Mouse (Mus musculus) embryonic facial prominence, embryonic 11.5 days (tissue): ENCODE results near the gene Hprt. TPM values are rescaled to one million over a fixed set of nuclear protein-coding genes. Genes with fewer than 3 reads are reported as not detected.

Experiments used
- ATAC-seq: fragments of 200-750 bp; cut with Nextera tagmentation; replicated peaks from 2 replicates; pipeline ENCODE4 v1.8.0; 2017; ENCODE audit warnings: low read depth; ENCODE audit not compliant: insufficient number of reproducible peaks, low FRiP score, low TSS enrichment
- DNase-seq: peaks from one replicate; pipeline ENCODE4 v3.0.0-alpha.2; 2015; ENCODE audit warnings: low spot score
- H3K27ac ChIP-seq: fragments of 300-500 bp; sonication (generic); replicated peaks from 2 replicates; pipeline ENCODE4 v1.5.1; 2014; ENCODE audit warnings: mild to moderate bottlenecking, low read depth, low read length, control low read depth
- H3K27me3 ChIP-seq: fragments of 300-500 bp; sonication (generic); 2 replicates; pipeline ENCODE4 v1.6.1; 2014; ENCODE audit warnings: mild to moderate bottlenecking, low read length, moderate library complexity, mixed read lengths; ENCODE audit not compliant: control insufficient read depth, insufficient read depth
- H3K36me3 ChIP-seq: fragments of 300-500 bp; sonication (generic); replicated peaks from 2 replicates; pipeline ENCODE4 v1.6.1; 2014; ENCODE audit warnings: low read depth, mild to moderate bottlenecking, low read length, moderate library complexity, mixed read lengths; ENCODE audit not compliant: control insufficient read depth, insufficient read depth
- H3K4me1 ChIP-seq: fragments of 300-500 bp; sonication (generic); 2 replicates; pipeline ENCODE4 v1.6.1; 2014; ENCODE audit warnings: low read length, mixed read lengths; ENCODE audit not compliant: control insufficient read depth, insufficient read depth
- H3K4me2 ChIP-seq: fragments of 300-500 bp; sonication (generic); 2 replicates; pipeline ENCODE4 v1.6.1; 2014; ENCODE audit warnings: low read depth, mild to moderate bottlenecking, control low read depth, low read length, moderate library complexity
- H3K4me3 ChIP-seq: fragments of 300-500 bp; sonication (generic); 2 replicates; pipeline ENCODE4 v1.5.1; 2014; ENCODE audit warnings: low read depth, low read length, control low read depth
- H3K9ac ChIP-seq: fragments of 300-500 bp; sonication (generic); replicated peaks from 2 replicates; pipeline ENCODE4 v1.6.1; 2014; ENCODE audit warnings: mild to moderate bottlenecking, control low read depth, low read length
- H3K9me3 ChIP-seq: fragments of 300-500 bp; sonication (generic); replicated peaks from 2 replicates; pipeline ENCODE4 v1.6.1; 2016; ENCODE audit warnings: mild to moderate bottlenecking, low read length, inconsistent platforms, mixed read lengths; ENCODE audit not compliant: control insufficient read depth
- WGBS: fragments of 180-500 bp; shearing (Covaris S2); extraction: QIAGEN DNeasy Blood & Tissue Kit; methylation state at CpG from one replicate; pipeline ENCODE4 v1.1.7; 2014; 5-methylcytosine and 5-hydroxymethylcytosine counted together
- polyA plus RNA-seq: library from polyadenylated mRNA; unstranded; fragments of >200 nt; fragmentation: Nextera tagmentation; extraction: Ambion mirVana; gene quantifications from 2 replicates; pipeline ENCODE4 v1.2.1, GENCODE M21; 2014

Gene Hprt
- polyA plus RNA-seq = 84.5 and 85.6 TPM in 2 replicates

GRCm38 (mm10) chrX:52987905-52988783 lies at the start of gene Hprt:
Gene Hprt (plus strand): TSS chrX:52988137.
- H3K27me3 ChIP-seq = no peaks in the 10 kb centered on the region
- H3K4me1 ChIP-seq = no peaks in the 10 kb centered on the region
- WGBS = 16% methylated on average over 71 of the region's 72 CpGs
- H3K9ac ChIP-seq = peak within 1 kb of the TSS; percentile 75
- H3K27ac ChIP-seq = peak within 1 kb of the TSS; percentile 75
- ATAC-seq = peak; percentile 93
- H3K4me3 ChIP-seq = peak within 1 kb of the TSS; percentile 62
- no peaks in the 10 kb centered on the region for H3K9me3 ChIP-seq
- peak within 1 kb of the TSS; percentile 46 for H3K4me2 ChIP-seq
- no peaks in the 10 kb centered on the region for H3K36me3 ChIP-seq
- peak; percentile 83 for DNase-seq

GRCm38 (mm10) chrX:52945509-52945908 lies 42.4 kb upstream of the Hprt start:
- Histone ChIP-seq H3K9me3 (no peaks in the 10 kb centered on the region), H3K4me3 (no peak overlapping the region), H3K4me2 (no peak overlapping the region), H3K27ac (no peak overlapping the region), H3K9ac (no peak overlapping the region), H3K4me1 (no peaks in the 10 kb centered on the region), H3K27me3 (no peaks in the 10 kb centered on the region), H3K36me3 (no peaks in the 10 kb centered on the region; the same call in 1 of the 2 replicates)
- 94% methylated on average over 5 of the region's 5 CpGs for WGBS
- no peak for ATAC-seq
- no peak for DNase-seq

- DNase-seq (peak; percentile 50), ATAC-seq (no peak)
- Histone ChIP-seq H3K36me3 (no peaks in the 10 kb centered on the region), H3K27me3 (no peaks in the 10 kb centered on the region), H3K4me2 (no peak overlapping the region), H3K4me1 (no peaks in the 10 kb centered on the region), H3K27ac (no peak overlapping the region), H3K4me3 (no peak overlapping the region), H3K9me3 (no peaks in the 10 kb centered on the region), H3K9ac (no peak overlapping the region)
- WGBS = 65% methylated on average over 2 of the region's 2 CpGs
These were observed 38.2 kb upstream of the Hprt start for GRCm38 (mm10) chrX:52949713-52950112.

- Histone ChIP-seq H3K9me3 (no peaks in the 10 kb centered on the region), H3K27me3 (no peaks in the 10 kb centered on the region), H3K36me3 (no peaks in the 10 kb centered on the region), H3K4me1 (no peaks in the 10 kb centered on the region), H3K9ac (no peak overlapping the region), H3K27ac (no peak overlapping the region), H3K4me2 (no peak overlapping the region), H3K4me3 (no peak overlapping the region)
- ATAC-seq = no peak
- 88% methylated on average over 4 of the region's 4 CpGs for WGBS
- DNase-seq = no peak
These were observed 31.0 kb upstream of the Hprt start for GRCm38 (mm10) chrX:52956942-52957341.

- Histone ChIP-seq H3K9ac (no peak overlapping the region), H3K9me3 (no peaks in the 10 kb centered on the region), H3K36me3 (no peaks in the 10 kb centered on the region), H3K27ac (no peak overlapping the region), H3K27me3 (no peaks in the 10 kb centered on the region), H3K4me2 (no peak overlapping the region), H3K4me1 (no peaks in the 10 kb centered on the region), H3K4me3 (no peak overlapping the region)
- ATAC-seq (no peak), DNase-seq (peak; percentile 2)
- WGBS = 68% methylated on average over 5 of the region's 5 CpGs
These were observed 26.3 kb upstream of the Hprt start for GRCm38 (mm10) chrX:52961559-52962110.

- Histone ChIP-seq H3K36me3 (no peaks in the 10 kb centered on the region), H3K9me3 (no peaks in the 10 kb centered on the region), H3K4me1 (no peaks in the 10 kb centered on the region), H3K9ac (no peak overlapping the region), H3K4me3 (no peak overlapping the region), H3K27me3 (no peaks in the 10 kb centered on the region), H3K4me2 (no peak overlapping the region), H3K27ac (no peak overlapping the region)
- DNase-seq (no peak), ATAC-seq (no peak)
- WGBS = 89% methylated on average over 2 of the region's 2 CpGs
These were observed 22.8 kb upstream of the Hprt start for GRCm38 (mm10) chrX:52965149-52965548.

GRCm38 (mm10) chrX:52971211-52972006 lies 16.5 kb upstream of the Hprt start:
- Histone ChIP-seq H3K4me2 (no peak overlapping the region), H3K36me3 (no peaks in the 10 kb centered on the region), H3K4me3 (no peak overlapping the region), H3K9me3 (no peaks in the 10 kb centered on the region), H3K9ac (no peak overlapping the region), H3K27ac (no peak overlapping the region), H3K27me3 (no peaks in the 10 kb centered on the region), H3K4me1 (no peaks in the 10 kb centered on the region)
- whole genome bisulfite sequencing = 76% methylated on average over 3 of the region's 3 CpGs
- DNase-seq (no peak), ATAC-seq (no peak)
